Mouse (Mus musculus) liver, adult 2 months (tissue): ENCODE results near the gene Bmp6. TPM values are rescaled to one million over a fixed set of nuclear protein-coding genes. Genes with fewer than 3 reads are reported as not detected.
A peak's percentile ranks its signal among the peaks of the same experiment; 100 is the strongest.

Experiments used
- DNase-seq: peaks from one replicate; pipeline ENCODE4 v3.0.0-alpha.2; 2011; ENCODE audit warnings: low read depth, low spot score; ENCODE audit errors: extremely low read depth
- H3K27ac ChIP-seq: fragments of 200-500 bp; replicated peaks from 2 replicates; pipeline ENCODE4 v1.5.1; 2012; ENCODE audit warnings: low read depth, mild to moderate bottlenecking, control low read depth, inconsistent platforms, low read length; ENCODE audit not compliant: insufficient read depth
- H3K27me3 ChIP-seq: fragments of 200-500 bp; 2 replicates; pipeline ENCODE4 v1.6.1; 2012; ENCODE audit warnings: mild to moderate bottlenecking, moderate library complexity, low read length, inconsistent platforms; ENCODE audit not compliant: control insufficient read depth, insufficient read depth
- H3K36me3 ChIP-seq: fragments of 200-500 bp; 2 replicates; pipeline ENCODE4 v1.6.1; 2012; ENCODE audit warnings: low read length, inconsistent platforms; ENCODE audit not compliant: control insufficient read depth, insufficient read depth
- H3K4me1 ChIP-seq: fragments of 200-500 bp; 2 replicates; pipeline ENCODE4 v1.6.1; 2011; ENCODE audit warnings: low read length; ENCODE audit not compliant: control insufficient read depth, insufficient read depth
- H3K4me3 ChIP-seq: fragments of 200-500 bp; 2 replicates; pipeline ENCODE4 v1.5.1; 2011; ENCODE audit warnings: low read depth, mild to moderate bottlenecking, control low read depth, low read length, moderate library complexity; ENCODE audit not compliant: insufficient read depth
- H3K79me2 ChIP-seq: fragments of 200-500 bp; 2 replicates; pipeline ENCODE4 v1.6.1; 2012; ENCODE audit warnings: inconsistent platforms, mild to moderate bottlenecking, low read length, moderate library complexity; ENCODE audit not compliant: control insufficient read depth, insufficient read depth
- H3K9ac ChIP-seq: fragments of 200-500 bp; 2 replicates; pipeline ENCODE4 v1.6.1; 2012; ENCODE audit warnings: low read depth, mild to moderate bottlenecking, control low read depth, inconsistent platforms, low read length
- CTCF ChIP-seq: fragments of 200-500 bp; IDR thresholded peaks from 2 replicates; pipeline ENCODE4 v1.5.1; 2011; ENCODE audit warnings: low read depth, low read length, control low read depth
- POLR2A ChIP-seq: fragments of 200-500 bp; IDR thresholded peaks from 2 replicates; pipeline ENCODE4 v1.6.1; 2011; ENCODE audit warnings: low read length, control low read depth; ENCODE audit not compliant: insufficient read depth; ENCODE audit errors: extremely low read depth
- WGBS: fragments of 180-500 bp; shearing (Covaris S2); methylation state at CpG from one replicate; pipeline ENCODE4 v1.1.7; 2018; 5-methylcytosine and 5-hydroxymethylcytosine counted together
- polyA plus RNA-seq: library from polyadenylated mRNA; depleted of rRNA; stranded (reverse); fragments of >200 nt; gene quantifications from 2 replicates; pipeline ENCODE4 v1.2.3, GENCODE M21; 2012
- total RNA-seq: library from RNA; depleted of rRNA; stranded (reverse); fragments of >200 nt; gene quantifications from 2 replicates; pipeline ENCODE4 v1.2.3, GENCODE M21; 2014

The Bmp6 gene
- total and polyA plus RNA-seq, 2 experiments, result 2.6 to 2.9 TPM

DNA sequence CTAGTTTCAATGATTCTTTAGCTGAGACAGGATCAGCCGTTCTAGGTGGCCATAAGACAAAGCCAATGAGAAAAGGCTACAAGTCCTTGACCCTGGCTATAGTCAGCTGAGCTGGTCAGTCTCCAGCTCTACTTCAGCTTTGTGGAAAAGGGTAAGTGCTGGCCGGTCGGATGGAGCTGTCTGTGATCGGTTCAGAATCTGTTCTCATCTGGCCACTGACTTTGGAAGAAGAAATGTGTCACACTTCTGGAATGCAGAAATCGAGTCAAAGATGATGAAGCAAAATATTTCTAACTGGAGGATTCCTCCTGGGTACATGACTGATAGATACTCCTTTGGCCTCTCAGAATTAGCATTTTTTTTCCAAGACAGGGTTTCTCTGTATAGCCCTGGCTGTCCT, 77.6 kb downstream of the Bmp6 start:
- TF ChIP-seq POLR2A (no peak), CTCF (no peak)
- H3K36me3 ChIP-seq, result no peaks in the 10 kb centered on the region
- no peaks in the 10 kb centered on the region for H3K79me2 ChIP-seq
- no peak overlapping the region for H3K4me3 ChIP-seq
- no peak for DNase-seq
- H3K9ac ChIP-seq, result no peak overlapping the region
- no peaks in the 10 kb centered on the region for H3K27me3 ChIP-seq
- no peaks in the 10 kb centered on the region for H3K4me1 ChIP-seq
- 75% methylated on average over 5 of the region's 5 CpGs for WGBS
- H3K27ac ChIP-seq, result no peak overlapping the region

DNA sequence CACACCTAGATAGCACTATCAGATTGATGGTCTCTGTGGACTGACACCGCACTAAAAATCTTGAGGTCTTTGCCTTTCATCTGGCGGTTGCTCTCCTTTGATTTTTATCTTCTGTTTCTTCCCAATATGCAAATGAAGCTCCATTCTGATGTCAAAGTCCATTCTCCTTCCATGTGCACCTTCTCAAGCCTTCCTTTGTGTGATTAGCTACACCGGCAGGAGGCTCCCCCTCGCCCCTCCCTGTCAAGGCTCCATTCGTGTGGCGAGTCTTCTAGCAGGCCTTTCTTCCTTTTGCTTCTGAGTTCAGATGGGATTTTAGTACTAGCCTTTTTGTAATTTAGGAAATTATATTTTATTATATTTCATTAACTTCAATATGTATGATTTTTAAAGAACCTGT, 80.4 kb downstream of the Bmp6 start:
- WGBS, result 82% methylated on average over 6 of the region's 6 CpGs
- TF ChIP-seq CTCF, result no peak
- TF ChIP-seq POLR2A, result no peak

DNA sequence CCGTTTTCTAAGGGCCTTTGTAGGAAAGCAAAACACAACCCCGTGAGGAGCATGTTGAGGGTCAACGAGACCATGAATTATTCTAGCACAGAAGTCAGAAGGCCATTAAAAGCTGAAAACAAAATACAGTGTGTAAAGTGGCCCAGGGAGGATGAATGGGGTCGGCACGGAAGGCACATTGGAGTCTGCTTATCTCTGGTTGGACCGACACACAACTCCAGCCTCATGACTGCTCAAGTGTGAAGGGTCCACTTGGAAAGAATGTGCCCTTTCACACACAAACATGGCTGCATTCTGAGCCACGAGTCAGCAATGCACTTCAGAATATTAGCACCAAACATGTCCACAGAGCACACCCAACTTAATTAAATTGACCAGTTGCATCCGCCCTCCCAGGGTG, 84.8 kb downstream of the Bmp6 start:
- Histone ChIP-seq H3K36me3 (no peaks in the 10 kb centered on the region), H3K27ac (no peak overlapping the region), H3K9ac (no peak overlapping the region), H3K27me3 (no peaks in the 10 kb centered on the region), H3K79me2 (no peaks in the 10 kb centered on the region), H3K4me1 (no peaks in the 10 kb centered on the region), H3K4me3 (no peak overlapping the region)
- DNase-seq, result no peak
- WGBS, result 83% methylated on average over 8 of the region's 8 CpGs
- TF ChIP-seq POLR2A (no peak), CTCF (no peak)

More for the DNA sequence above, 80.4 kb downstream of the Bmp6 start:
- DNase-seq, result no peak
- Histone ChIP-seq H3K36me3 (no peaks in the 10 kb centered on the region), H3K79me2 (no peaks in the 10 kb centered on the region), H3K4me1 (no peaks in the 10 kb centered on the region), H3K27me3 (no peaks in the 10 kb centered on the region), H3K4me3 (no peak overlapping the region), H3K27ac (no peak overlapping the region), H3K9ac (no peak overlapping the region)

DNA sequence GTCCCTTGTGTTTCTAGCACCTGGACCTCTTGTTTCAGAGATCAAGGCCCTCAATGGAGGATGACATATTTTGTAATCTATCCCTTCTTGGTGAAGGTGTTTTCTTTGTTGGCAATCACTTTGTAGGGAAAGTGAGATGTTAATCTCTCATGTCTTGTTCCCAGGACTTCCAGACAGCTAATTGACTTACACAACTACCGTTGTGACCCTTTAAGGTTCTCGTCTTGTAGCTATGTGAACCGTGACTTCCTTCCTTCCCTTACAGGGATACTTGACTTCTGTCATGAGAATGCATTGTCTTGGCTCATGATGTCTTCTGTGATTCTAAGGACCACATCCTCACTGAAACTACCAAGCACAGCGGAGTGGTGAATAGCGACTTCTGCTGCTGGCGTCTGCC, 85.2 kb downstream of the Bmp6 start:
- TF ChIP-seq POLR2A (no peak), CTCF (no peak)
- Histone ChIP-seq H3K27me3 (no peaks in the 10 kb centered on the region), H3K4me1 (no peaks in the 10 kb centered on the region), H3K4me3 (no peak overlapping the region), H3K27ac (no peak overlapping the region), H3K79me2 (no peaks in the 10 kb centered on the region), H3K36me3 (no peaks in the 10 kb centered on the region), H3K9ac (no peak overlapping the region)
- WGBS, result 82% methylated on average over 6 of the region's 6 CpGs
- no peak for DNase-seq

DNA sequence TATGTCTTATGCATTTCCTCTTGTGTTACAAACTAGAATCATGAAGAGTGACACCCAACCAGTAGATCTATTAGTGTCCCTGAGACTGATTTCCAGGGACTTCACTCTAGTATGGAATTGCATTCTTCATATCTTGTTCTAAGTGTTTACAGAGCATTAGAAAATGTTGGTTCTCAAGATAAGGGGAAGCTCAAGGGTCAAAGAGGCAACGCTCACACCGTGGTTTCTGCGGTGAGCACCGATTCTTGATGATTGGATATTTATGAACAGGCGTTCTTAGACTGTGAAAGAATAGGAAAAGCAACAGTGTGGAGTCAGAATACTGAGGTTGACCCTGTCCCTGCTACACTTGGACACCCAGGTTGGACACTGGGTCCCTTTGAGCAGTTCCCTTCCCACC, 89.9 kb downstream of the Bmp6 start:
- Histone ChIP-seq H3K27ac (no peak overlapping the region), H3K79me2 (no peaks in the 10 kb centered on the region), H3K9ac (no peak overlapping the region), H3K4me3 (no peak overlapping the region), H3K36me3 (no peaks in the 10 kb centered on the region), H3K27me3 (no peaks in the 10 kb centered on the region), H3K4me1 (no peaks in the 10 kb centered on the region)
- 75% methylated on average over 5 of the region's 5 CpGs for WGBS
- TF ChIP-seq CTCF (no peak), POLR2A (no peak)
- no peak for DNase-seq

DNA sequence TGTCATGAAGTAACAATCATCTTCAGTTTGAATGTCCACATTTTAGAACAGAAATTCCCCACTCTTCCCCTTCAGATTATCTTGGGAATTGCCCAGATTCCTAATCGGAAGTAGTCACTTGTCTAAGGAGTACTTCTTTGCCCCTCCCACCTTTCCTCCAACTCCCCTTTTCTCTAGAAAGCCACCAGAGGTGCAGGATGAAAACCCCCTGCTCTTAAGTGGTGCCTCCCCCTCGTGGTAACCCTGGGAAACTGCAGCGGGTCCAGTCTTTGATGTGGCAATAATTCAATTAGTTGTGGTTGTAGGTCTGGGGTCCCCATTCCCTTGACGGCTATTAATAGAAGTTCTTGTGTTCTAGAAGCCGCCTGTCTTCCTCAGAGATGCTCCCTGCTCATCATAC, 93.0 kb downstream of the Bmp6 start:
- Histone ChIP-seq H3K9ac (no peak overlapping the region), H3K36me3 (no peaks in the 10 kb centered on the region), H3K27ac (no peak overlapping the region), H3K27me3 (no peaks in the 10 kb centered on the region), H3K79me2 (no peaks in the 10 kb centered on the region), H3K4me1 (no peaks in the 10 kb centered on the region), H3K4me3 (no peak overlapping the region)
- no peak for TF ChIP-seq POLR2A
- peak; percentile 73 for TF ChIP-seq CTCF
- DNase-seq, result peak; percentile 12
- WGBS, result 39% methylated on average over 5 of the region's 5 CpGs
